Comparison of ENCODE assay signal across 28 mouse cellular contexts in the genomic region with DNA sequence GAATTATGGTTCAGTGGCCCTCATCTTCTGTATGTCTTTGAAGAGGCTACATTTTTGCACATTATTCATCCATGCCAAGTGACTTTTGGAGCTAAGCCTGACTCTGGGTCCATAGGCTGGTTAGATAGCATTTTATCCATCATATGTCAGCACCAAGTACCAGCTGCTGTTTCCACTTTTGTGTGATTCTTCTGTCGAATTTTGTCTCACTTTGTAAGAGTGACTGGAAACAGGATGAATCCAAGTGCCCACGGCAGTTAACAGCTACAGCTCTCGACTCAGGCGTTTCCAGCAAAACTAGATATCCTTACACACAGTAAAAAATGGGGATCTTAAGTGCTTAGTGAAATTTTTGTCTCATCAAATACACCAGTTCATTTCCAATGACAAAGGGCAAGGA.
"Had no signal": no experiment of that assay in that cellular context is flagged by ENCODE, and none has a peak within 500 bp of the region (broad histone marks: within the 10 kb centered on the region; RNA-seq: fewer than 3 reads in every experiment).

No protein-coding gene starts in this region.

- H3K4me3 ChIP-seq: gastrocnemius, adult 2 months; heart, adult 2 months; heart, embryonic 13.5 days; heart, embryonic 15.5 days; hindbrain, embryonic 13.5 days; hindbrain, embryonic 15.5 days; kidney, embryonic 15.5 days; limb, embryonic 13.5 days; limb, embryonic 15.5 days; liver, embryonic 12.5 days had no signal

- ATAC-seq: hindbrain, postnatal 0 days; intestine, embryonic 16.5 days; liver, embryonic 12.5 days had no signal

- H3K9me3 ChIP-seq: heart, embryonic 13.5 days; heart, embryonic 15.5 days; hindbrain, embryonic 13.5 days; hindbrain, embryonic 15.5 days; kidney, embryonic 15.5 days; limb, embryonic 13.5 days; limb, embryonic 15.5 days; liver, embryonic 12.5 days had no signal

- H3K9ac ChIP-seq: heart, embryonic 13.5 days; heart, embryonic 15.5 days; hindbrain, embryonic 13.5 days; hindbrain, embryonic 15.5 days; kidney, embryonic 15.5 days; limb, embryonic 13.5 days; limb, embryonic 15.5 days; liver, embryonic 12.5 days; liver, embryonic 14.5 days had no signal

- H3K27ac ChIP-seq: gastrocnemius, adult 2 months; heart, adult 2 months; heart, embryonic 13.5 days; heart, embryonic 15.5 days; hindbrain, embryonic 13.5 days; hindbrain, embryonic 15.5 days; hindbrain, postnatal 0 days; kidney, embryonic 15.5 days; kidney, postnatal 0 days; limb, embryonic 13.5 days; limb, embryonic 15.5 days; liver, embryonic 12.5 days; liver, embryonic 14.5 days had no signal

- H3K27me3 ChIP-seq: heart, embryonic 13.5 days; heart, embryonic 15.5 days; hindbrain, embryonic 15.5 days; kidney, embryonic 15.5 days; limb, embryonic 13.5 days; limb, embryonic 15.5 days; liver, embryonic 12.5 days had no signal

- DNase-seq: gastrocnemius, adult 2 months; gastrocnemius, postnatal 10 days; gastrocnemius, postnatal 36 days; heart, adult 11 months; heart, adult 2 months; heart, postnatal 14 days; heart, postnatal 36 days; kidney, adult 11 months; kidney, adult 2 months; kidney, adult 9 months; kidney, postnatal 14 days; kidney, postnatal 36 days; layer of hippocampus, adult 9-11 months; layer of hippocampus, postnatal 36 days; left cerebral cortex, postnatal 4 days had no signal

- H3K4me1 ChIP-seq: heart, embryonic 13.5 days; heart, embryonic 15.5 days; kidney, embryonic 15.5 days; limb, embryonic 15.5 days; liver, embryonic 12.5 days had no signal

- H3K36me3 ChIP-seq: heart, embryonic 13.5 days; heart, embryonic 15.5 days; hindbrain, embryonic 13.5 days; hindbrain, embryonic 15.5 days; kidney, embryonic 15.5 days; limb, embryonic 13.5 days; limb, embryonic 15.5 days; liver, embryonic 12.5 days had no signal

- H3K4me2 ChIP-seq: heart, embryonic 11.5 days; heart, embryonic 13.5 days; heart, embryonic 15.5 days; hindbrain, embryonic 13.5 days; hindbrain, embryonic 15.5 days; kidney, embryonic 15.5 days; limb, embryonic 13.5 days; limb, embryonic 15.5 days; liver, embryonic 12.5 days had no signal
